Mouse (Mus musculus): ENCODE results near the gene Rbm47.

DNA sequence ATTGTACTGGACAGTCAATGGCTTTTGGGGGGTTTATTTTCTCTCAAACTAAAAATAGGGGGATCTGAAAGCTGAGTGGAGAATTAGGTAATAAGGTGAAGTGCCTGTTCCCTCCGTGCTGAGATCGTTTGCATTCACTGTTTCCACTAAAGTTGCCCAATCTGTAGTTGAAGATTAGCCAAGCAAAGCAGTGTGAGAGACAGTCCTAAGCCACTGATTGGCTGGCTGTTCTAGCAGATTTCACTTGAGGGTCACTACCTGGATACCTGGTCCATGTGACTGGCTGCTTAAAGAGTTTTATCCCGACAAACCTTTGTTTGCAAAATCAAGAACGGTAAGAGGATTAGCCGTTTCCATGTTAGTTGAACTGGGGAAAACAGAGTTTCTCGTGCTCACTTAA, 58.7 kb downstream of the Rbm47 start:
- TF ChIP-seq POLR2A (IDR thresholded peaks at IDR 0.05; ENCODE audit: low read depth, low read length) (no peak), CTCF (IDR thresholded peaks at IDR 0.05; ENCODE audit: borderline replicate concordance, insufficient read depth, low read length) (no peak)

All from embryonic fibroblast, embryonic 13.5 days (primary cell).